Mouse (Mus musculus) MEL (cell line): Measurements from ENCODE around the gene Tes. TPM values are rescaled to one million over a fixed set of nuclear protein-coding genes. Genes with fewer than 3 reads are reported as not detected.

ENCODE experiments used
- DNase-seq: peaks from one replicate; pipeline ENCODE4 v3.0.0; 2011; ENCODE audit warnings: low read depth, low spot score
- H3K27ac ChIP-seq: 2 replicates; pipeline ENCODE4 v1.5.1; 2012; ENCODE audit warnings: low read depth, mild to moderate bottlenecking, control low read depth, low read length, moderate library complexity; ENCODE audit not compliant: control insufficient read depth
- H3K27me3 ChIP-seq, 2 experiments: fragments of 150-350 bp in 1 of 2; sonication (generic) in 1 of 2; 2 replicates each; pipeline ENCODE4 v1.6.1; 2012; ENCODE audit warnings: low read length in 2 of 2, mild to moderate bottlenecking in 2 of 2, improper control_type of control experiment in 1 of 2, moderate library complexity in 1 of 2; ENCODE audit not compliant: insufficient read depth in 2 of 2, control insufficient read depth in 1 of 2
- H3K36me3 ChIP-seq, 2 experiments: 2 replicates each; pipeline ENCODE4 v1.6.1; 2012 to 2014; ENCODE audit warnings: low read length in 2 of 2, improper control_type of control experiment in 1 of 2, inconsistent platforms in 1 of 2, mild to moderate bottlenecking in 1 of 2; ENCODE audit not compliant: insufficient read depth in 2 of 2, control insufficient read depth in 1 of 2
- H3K4me1 ChIP-seq, 2 experiments: fragments of 150-350 bp in 1 of 2; sonication (generic) in 1 of 2; 2 replicates each; pipeline ENCODE4 v1.6.1; 2012; ENCODE audit warnings: low read length in 2 of 2, improper control_type of control experiment in 1 of 2, mild to moderate bottlenecking in 1 of 2; ENCODE audit not compliant: insufficient read depth in 2 of 2, control insufficient read depth in 1 of 2
- H3K4me3 ChIP-seq, 2 experiments: fragments of 150-350 bp in 1 of 2; sonication (generic) in 1 of 2; 2 replicates each; pipeline ENCODE4 v1.5.1; 2012; ENCODE audit warnings: low read depth in 2 of 2, low read length in 2 of 2, mild to moderate bottlenecking in 2 of 2, moderate library complexity in 2 of 2, control low read depth in 1 of 2, improper control_type of control experiment in 1 of 2; ENCODE audit not compliant: control insufficient read depth in 1 of 2, insufficient read depth in 1 of 2
- H3K79me2 ChIP-seq: 2 replicates; pipeline ENCODE4 v1.6.1; 2012; ENCODE audit warnings: mild to moderate bottlenecking, low read length, moderate library complexity; ENCODE audit not compliant: control insufficient read depth, poor library complexity, insufficient read depth
- H3K9ac ChIP-seq: 2 replicates; pipeline ENCODE4 v1.6.1; 2012; ENCODE audit warnings: low read depth, mild to moderate bottlenecking, control low read depth, low read length, moderate library complexity; ENCODE audit not compliant: control insufficient read depth, poor library complexity, severe bottlenecking
- H3K9me3 ChIP-seq: fragments of 150-350 bp; sonication (generic); replicated peaks from 2 replicates; pipeline ENCODE4 v1.6.1; 2012; ENCODE audit warnings: mild to moderate bottlenecking, low read length, improper control_type of control experiment, moderate library complexity; ENCODE audit not compliant: insufficient read depth
- BHLHE40 ChIP-seq: IDR thresholded peaks from 2 replicates; pipeline ENCODE4 v1.6.1; 2012; ENCODE audit warnings: low read depth, mild to moderate bottlenecking, inconsistent platforms, low read length, improper control_type of control experiment, borderline replicate concordance
- CHD1 ChIP-seq: IDR thresholded peaks from 2 replicates; pipeline ENCODE4 v1.6.1; 2012; ENCODE audit warnings: low read depth, mild to moderate bottlenecking, inconsistent platforms, low read length, improper control_type of control experiment
- CHD2 ChIP-seq: IDR thresholded peaks from 2 replicates; pipeline ENCODE4 v1.6.1; 2011; ENCODE audit warnings: low read length, improper control_type of control experiment
- E2F4 ChIP-seq: IDR thresholded peaks from 2 replicates; pipeline ENCODE4 v1.6.1; 2011; ENCODE audit warnings: low read depth, low read length, improper control_type of control experiment, borderline replicate concordance
- ELF1 ChIP-seq: IDR thresholded peaks from 2 replicates; pipeline ENCODE4 v1.6.1; 2014; ENCODE audit warnings: low read depth, mild to moderate bottlenecking, inconsistent platforms, low read length, improper control_type of control experiment, moderate library complexity
- ETS1 ChIP-seq: IDR thresholded peaks from 2 replicates; pipeline ENCODE4 v1.6.1; 2012; ENCODE audit warnings: low read depth, mild to moderate bottlenecking, inconsistent platforms, low read length, improper control_type of control experiment, moderate library complexity
- GABPA ChIP-seq: IDR thresholded peaks from 2 replicates; pipeline ENCODE4 v1.6.1; 2012; ENCODE audit warnings: low read depth, mild to moderate bottlenecking, inconsistent platforms, low read length, improper control_type of control experiment, moderate library complexity
- HCFC1 ChIP-seq: IDR thresholded peaks from 2 replicates; pipeline ENCODE4 v1.6.1; 2012; ENCODE audit warnings: low read depth, mild to moderate bottlenecking, inconsistent platforms, low read length, improper control_type of control experiment, moderate library complexity
- KAT2A ChIP-seq: conservative IDR thresholded peaks from 2 replicates; pipeline ENCODE4 v1.6.1; 2012; ENCODE audit warnings: low read depth, low read length, improper control_type of control experiment, inconsistent platforms
- MYB ChIP-seq: IDR thresholded peaks from 2 replicates; pipeline ENCODE4 v1.6.1; 2011; ENCODE audit warnings: mild to moderate bottlenecking, low read depth, low read length, improper control_type of control experiment
- MYC ChIP-seq: IDR thresholded peaks from 2 replicates; pipeline ENCODE4 v1.6.1; 2011; ENCODE audit warnings: low read depth, mild to moderate bottlenecking, low read length, improper control_type of control experiment, moderate library complexity
- NELFE ChIP-seq: IDR thresholded peaks from 2 replicates; pipeline ENCODE4 v1.6.1; 2011; ENCODE audit warnings: low read depth, low read length, improper control_type of control experiment
- POLR2A ChIP-seq, 2 experiments: IDR thresholded peaks; 2 replicates each; pipeline ENCODE4 v1.6.1; 2011 to 2012; ENCODE audit warnings: low read length in 2 of 2, mild to moderate bottlenecking in 2 of 2, control low read depth in 1 of 2, improper control_type of control experiment in 1 of 2, low read depth in 1 of 2, moderate library complexity in 1 of 2; ENCODE audit not compliant: control insufficient read depth in 1 of 2, insufficient read depth in 1 of 2, poor library complexity in 1 of 2
- POLR2AphosphoS5 ChIP-seq: IDR thresholded peaks from 2 replicates; pipeline ENCODE4 v1.6.1; 2012; ENCODE audit warnings: low read depth, borderline replicate concordance, mild to moderate bottlenecking, inconsistent platforms, low read length, moderate library complexity, mixed read lengths
- TBP ChIP-seq: IDR thresholded peaks from 2 replicates; pipeline ENCODE4 v1.8.0; 2011; ENCODE audit warnings: low read depth, low read length, improper control_type of control experiment
- ZMIZ1 ChIP-seq: IDR thresholded peaks from 2 replicates; pipeline ENCODE4 v1.6.1; 2012; ENCODE audit warnings: low read depth, mild to moderate bottlenecking, inconsistent platforms, low read length, improper control_type of control experiment, moderate library complexity
- ZNF384 ChIP-seq: IDR thresholded peaks from 2 replicates; pipeline ENCODE4 v1.6.1; 2012; ENCODE audit warnings: low read depth, mild to moderate bottlenecking, inconsistent platforms, low read length, improper control_type of control experiment
- polyA plus RNA-seq, 2 experiments: library from polyadenylated mRNA; stranded (reverse) in 1 of 2; unstranded in 1 of 2; fragments of >175 nt in 1 of 2; fragments of >200 nt in 1 of 2; gene quantifications; 2 replicates each; pipeline versions ENCODE4 v1.2.1 to v1.2.4; 2012; ENCODE audit warnings: low replicate concordance in 2 of 2, low read depth in 1 of 2; ENCODE audit not compliant: insufficient read length in 2 of 2, insufficient read depth in 1 of 2, missing spikeins in 1 of 2
- total RNA-seq: library from RNA; depleted of rRNA; stranded (reverse); fragments of 300-350 nt; gene quantifications from 2 replicates; pipeline ENCODE4 v1.2.3, GENCODE M21; 2012

The Tes gene
- total and polyA plus RNA-seq, 3 experiments = not detected

- TF ChIP-seq POLR2A (IDR thresholded peaks at IDR 0.05; ENCODE audit: control insufficient read depth in 1 of 2, insufficient read depth in 1 of 2, low read depth in 1 of 2, low read length in 2 of 2, poor library complexity in 1 of 2) (no peak), NELFE (no peak), POLR2AphosphoS5 (no peak), BHLHE40 (no peak), MYC (no peak), ZMIZ1 (no peak), CHD1 (no peak), GABPA (no peak)
- Histone ChIP-seq H3K9me3 (no peaks in the 10 kb centered on the region), H3K4me3 (no peak overlapping the region), H3K4me1 (no peaks in the 10 kb centered on the region), H3K9ac (no peak overlapping the region), H3K27ac (no peak overlapping the region), H3K79me2 (no peaks in the 10 kb centered on the region), H3K36me3 (no peaks in the 10 kb centered on the region), H3K27me3 (no peaks in the 10 kb centered on the region)
- DNase-seq = no peak
Measured at GRCm38 (mm10) chr6:17079826-17080225, 14.9 kb downstream of the Tes start.

GRCm38 (mm10) chr6:17082238-17082637, 17.3 kb downstream of the Tes start:
- Histone ChIP-seq H3K4me1 (no peaks in the 10 kb centered on the region), H3K27me3 (no peaks in the 10 kb centered on the region), H3K36me3 (no peaks in the 10 kb centered on the region), H3K27ac (no peak overlapping the region), H3K9me3 (no peaks in the 10 kb centered on the region), H3K9ac (no peak overlapping the region), H3K79me2 (no peaks in the 10 kb centered on the region), H3K4me3 (no peak overlapping the region)
- no peak for DNase-seq
- TF ChIP-seq MYB (no peak), E2F4 (no peak), HCFC1 (no peak), KAT2A (no peak), ELF1 (no peak)

DNA sequence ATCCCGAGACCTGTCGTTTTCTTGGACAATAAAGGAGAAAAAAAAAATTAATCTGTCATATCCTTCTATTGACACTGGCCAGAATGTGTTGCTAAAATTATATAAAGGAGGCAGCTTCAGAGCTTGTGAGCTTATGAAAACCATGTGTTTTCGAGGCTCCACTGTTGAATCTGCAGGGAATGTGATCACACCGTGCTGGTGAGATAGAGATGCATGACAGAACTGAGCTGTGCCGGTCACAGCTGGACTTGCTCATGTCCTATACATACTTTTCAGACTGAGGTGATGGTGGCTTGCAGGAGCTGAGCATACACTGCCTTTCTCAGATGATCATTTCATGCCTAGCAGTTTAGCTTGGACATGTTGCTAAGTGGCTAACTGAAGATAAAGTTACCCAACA, 17.9 kb downstream of the Tes start:
- no peaks in the 10 kb centered on the region for H3K9me3 ChIP-seq
- TF ChIP-seq E2F4 = no peak
- no peak for TF ChIP-seq BHLHE40
- no peak for TF ChIP-seq POLR2A (IDR thresholded peaks at IDR 0.05; ENCODE audit: control insufficient read depth in 1 of 2, insufficient read depth in 1 of 2, low read depth in 1 of 2, low read length in 2 of 2, poor library complexity in 1 of 2)
- TF ChIP-seq TBP = no peak
- no peak for TF ChIP-seq ZNF384
- TF ChIP-seq ETS1 = no peak
- no peak for TF ChIP-seq MYC
- TF ChIP-seq CHD2 = no peak
- H3K36me3 ChIP-seq = no peaks in the 10 kb centered on the region
- H3K4me3 ChIP-seq = no peak overlapping the region
- H3K79me2 ChIP-seq = no peaks in the 10 kb centered on the region
- H3K27me3 ChIP-seq = no peaks in the 10 kb centered on the region
- no peaks in the 10 kb centered on the region for H3K4me1 ChIP-seq
- H3K27ac ChIP-seq = no peak overlapping the region
- H3K9ac ChIP-seq = no peak overlapping the region
- DNase-seq = no peak
